Mouse (Mus musculus) kidney, postnatal 0 days (tissue): ENCODE data around the gene Tnfsf4. TPM values are rescaled to one million over a fixed set of nuclear protein-coding genes. Genes with fewer than 3 reads are reported as not detected.

Source experiments
- ATAC-seq: fragments of 200-750 bp; cut with Nextera tagmentation; replicated peaks from 2 replicates; pipeline ENCODE4 v1.8.0; 2017; ENCODE audit warnings: low read depth, moderate number of reproducible peaks, moderate TSS enrichment, moderate library complexity; ENCODE audit not compliant: low FRiP score
- DNase-seq: peaks from one replicate; pipeline ENCODE4 v3.0.0-alpha.2; 2016; ENCODE audit warnings: low spot score
- H3K27ac ChIP-seq: fragments of 300-500 bp; sonication (generic); 2 replicates; pipeline ENCODE4 v1.5.1; 2014; ENCODE audit warnings: mild to moderate bottlenecking
- H3K27me3 ChIP-seq: fragments of 300-500 bp; sonication (generic); 2 replicates; pipeline ENCODE4 v1.6.1; 2014; ENCODE audit warnings: low read length, mixed read lengths; ENCODE audit not compliant: insufficient read depth
- H3K36me3 ChIP-seq: fragments of 300-500 bp; sonication (generic); 2 replicates; pipeline ENCODE4 v1.6.1; 2014; ENCODE audit warnings: low read length, mixed read lengths; ENCODE audit not compliant: insufficient read depth
- H3K4me1 ChIP-seq: fragments of 300-500 bp; sonication (generic); replicated peaks from 2 replicates; pipeline ENCODE4 v1.6.1; 2014; ENCODE audit warnings: antibody characterized with exemption, low read length, mixed read lengths; ENCODE audit not compliant: insufficient read depth
- H3K4me2 ChIP-seq: fragments of 300-500 bp; sonication (generic); 2 replicates; pipeline ENCODE4 v1.6.1; 2014; ENCODE audit warnings: mild to moderate bottlenecking, low read length, moderate library complexity, mixed read lengths
- H3K4me3 ChIP-seq: fragments of 300-500 bp; sonication (generic); replicated peaks from 2 replicates; pipeline ENCODE4 v1.5.1; 2014; ENCODE audit warnings: low read depth, low read length
- H3K9ac ChIP-seq: fragments of 300-500 bp; sonication (generic); 2 replicates; pipeline ENCODE4 v1.6.1; 2014; ENCODE audit warnings: low read depth, low read length
- H3K9me3 ChIP-seq: fragments of 300-500 bp; sonication (generic); replicated peaks from 2 replicates; pipeline ENCODE4 v1.6.1; 2016; ENCODE audit warnings: low read length, inconsistent platforms, mixed read lengths
- CTCF ChIP-seq: IDR thresholded peaks from 2 replicates; pipeline ENCODE4 v1.5.1; 2016; ENCODE audit warnings: antibody characterized with exemption, low read depth, mild to moderate bottlenecking, moderate library complexity
- WGBS: fragments of 180-500 bp; shearing (Covaris S2); extraction: QIAGEN DNeasy Blood & Tissue Kit; methylation state at CpG from one replicate; pipeline ENCODE4 v1.1.7; 2014; 5-methylcytosine and 5-hydroxymethylcytosine counted together
- polyA plus RNA-seq: library from polyadenylated mRNA; unstranded; fragments of >200 nt; fragmentation: Nextera tagmentation; extraction: Ambion mirVana; gene quantifications from 2 replicates; pipeline ENCODE4 v1.2.1, GENCODE M21; 2015

Tnfsf4 gene
- polyA plus RNA-seq: 0.05 and 0.17 TPM in 2 replicates

GRCm38 (mm10) chr1:161394931-161395459, at the start of gene Tnfsf4:
Tnfsf4 (plus strand) TSS chr1:161395409.
- H3K4me3 ChIP-seq: no peak within 1 kb of the TSS
- DNase-seq: no peak
- H3K36me3 ChIP-seq: no peaks in the 10 kb centered on the region
- H3K4me1 ChIP-seq: no peaks in the 10 kb centered on the region
- TF ChIP-seq CTCF: no peak
- H3K9me3 ChIP-seq: no peaks in the 10 kb centered on the region
- no peak within 1 kb of the TSS for H3K27ac ChIP-seq
- H3K9ac ChIP-seq: no peak within 1 kb of the TSS
- H3K4me2 ChIP-seq: no peak within 1 kb of the TSS
- 56% methylated on average over 6 of the region's 6 CpGs for WGBS
- no peaks in the 10 kb centered on the region for H3K27me3 ChIP-seq
- ATAC-seq: no peak

GRCm38 (mm10) chr1:161350981-161351380, 44.2 kb upstream of the Tnfsf4 start:
- Histone ChIP-seq H3K27me3 (no peaks in the 10 kb centered on the region), H3K9ac (no peak overlapping the region), H3K36me3 (no peaks in the 10 kb centered on the region), H3K27ac (no peak overlapping the region), H3K4me1 (no peaks in the 10 kb centered on the region), H3K4me2 (no peak overlapping the region), H3K9me3 (no peaks in the 10 kb centered on the region), H3K4me3 (no peak overlapping the region)
- ATAC-seq (no peak), DNase-seq (no peak)
- TF ChIP-seq CTCF: no peak
- 49% methylated on average over 1 of the region's 1 CpGs for WGBS

GRCm38 (mm10) chr1:161365006-161365405, 30.2 kb upstream of the Tnfsf4 start:
- ATAC-seq (no peak), DNase-seq (no peak)
- H3K9me3 ChIP-seq: 0 out of 2 replicates have a peak, but pooled peaks cover 4% of the 10 kb centered on the region
- H3K27me3 ChIP-seq: no peaks in the 10 kb centered on the region
- TF ChIP-seq CTCF: no peak
- H3K27ac ChIP-seq: no peak overlapping the region
- H3K9ac ChIP-seq: no peak overlapping the region
- no peaks in the 10 kb centered on the region for H3K36me3 ChIP-seq
- 68% methylated on average over 4 of the region's 4 CpGs for WGBS
- no peak overlapping the region for H3K4me3 ChIP-seq
- H3K4me2 ChIP-seq: no peak overlapping the region
- no peaks in the 10 kb centered on the region for H3K4me1 ChIP-seq

- no peaks in the 10 kb centered on the region for H3K36me3 ChIP-seq
- no peak overlapping the region for H3K4me3 ChIP-seq
- no peak for TF ChIP-seq CTCF
- no peaks in the 10 kb centered on the region for H3K4me1 ChIP-seq
- H3K9ac ChIP-seq: no peak overlapping the region
- WGBS: 61% methylated on average over 2 of the region's 2 CpGs
- no peak overlapping the region for H3K27ac ChIP-seq
- no peaks in the 10 kb centered on the region for H3K27me3 ChIP-seq
- ATAC-seq (no peak), DNase-seq (no peak)
- H3K9me3 ChIP-seq: 0 out of 2 replicates have a peak, but pooled peaks cover 4% of the 10 kb centered on the region
- H3K4me2 ChIP-seq: no peak overlapping the region
These were observed 23.3 kb upstream of the Tnfsf4 start for GRCm38 (mm10) chr1:161371919-161372318.

GRCm38 (mm10) chr1:161375866-161376265, 19.3 kb upstream of the Tnfsf4 start:
- no peak for TF ChIP-seq CTCF
- WGBS: 89% methylated on average over 2 of the region's 2 CpGs
- ATAC-seq: no peak

GRCm38 (mm10) chr1:161378571-161378970, 16.6 kb upstream of the Tnfsf4 start:
- ATAC-seq (no peak), DNase-seq (no peak)
- H3K4me1 ChIP-seq: 0 out of 2 replicates have a peak, but pooled peaks cover 9% of the 10 kb centered on the region
- TF ChIP-seq CTCF: no peak
- H3K9me3 ChIP-seq: no peaks in the 10 kb centered on the region
- H3K27me3 ChIP-seq: no peaks in the 10 kb centered on the region
- H3K36me3 ChIP-seq: no peaks in the 10 kb centered on the region
- 78% methylated on average over 3 of the region's 3 CpGs for WGBS
- H3K4me2 ChIP-seq: no peak overlapping the region
- H3K27ac ChIP-seq: no peak overlapping the region
- H3K9ac ChIP-seq: no peak overlapping the region
- H3K4me3 ChIP-seq: no peak overlapping the region

More at GRCm38 (mm10) chr1:161375866-161376265, 19.3 kb upstream of the Tnfsf4 start:
- Histone ChIP-seq H3K36me3 (no peaks in the 10 kb centered on the region), H3K27me3 (no peaks in the 10 kb centered on the region), H3K4me1 (0 out of 2 replicates have a peak, but pooled peaks cover 9% of the 10 kb centered on the region), H3K27ac (no peak overlapping the region), H3K9me3 (no peaks in the 10 kb centered on the region), H3K4me2 (no peak overlapping the region), H3K9ac (no peak overlapping the region), H3K4me3 (no peak overlapping the region)
- no peak for DNase-seq
